In the genomic region with DNA sequence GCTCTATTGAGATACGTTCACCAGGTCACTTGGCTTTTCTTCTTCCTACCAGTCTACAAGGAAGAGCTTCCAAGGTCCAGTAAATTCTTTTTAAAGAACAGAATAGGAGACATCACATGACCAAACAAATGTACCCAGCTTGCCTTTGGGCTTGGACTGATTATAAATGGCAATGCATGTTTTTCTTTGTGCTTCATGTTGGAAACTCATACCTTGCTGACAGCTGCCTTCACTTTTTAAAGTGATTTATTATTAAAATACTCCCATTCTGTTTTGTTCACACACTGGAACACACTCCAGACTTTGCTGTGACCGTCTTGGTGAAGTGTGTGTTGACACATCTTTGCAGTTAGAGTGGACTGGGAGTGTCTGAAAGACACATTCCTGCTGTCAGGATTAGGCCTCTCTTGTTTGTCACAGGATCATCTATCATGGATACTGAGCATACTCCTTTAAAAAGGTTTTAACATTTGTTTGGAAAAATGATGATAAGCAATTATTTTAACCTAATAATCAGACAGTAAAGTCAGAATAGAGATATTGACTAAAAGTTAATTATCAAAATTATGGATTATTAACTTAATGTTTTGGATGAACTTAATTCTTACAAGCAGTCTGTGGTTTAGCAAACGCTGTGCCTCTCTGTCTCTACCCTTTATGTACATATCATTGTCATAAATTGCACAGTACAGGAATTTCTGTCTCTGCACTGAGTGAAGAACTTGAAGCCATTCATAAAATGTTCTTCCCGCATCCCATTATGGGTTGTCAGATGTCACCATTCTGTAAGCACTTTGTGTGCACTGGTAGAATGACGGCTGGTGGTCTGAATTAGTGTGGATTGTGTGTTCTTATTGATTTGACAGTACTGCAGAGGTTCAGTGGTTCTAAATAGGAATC, we compare ENCODE assay signal across 23 mouse cellular contexts. TPM values are rescaled to one million over a fixed set of nuclear protein-coding genes. Genes with fewer than 3 reads are reported as not detected.
DNase-seq lines count a peak whose midpoint lies in the region; ATAC-seq lines count a peak whose summit lies in the region.
"Had no signal": no experiment of that assay in that cellular context is flagged by ENCODE, and none has a peak within 500 bp of the region (broad histone marks: within the 10 kb centered on the region; RNA-seq: fewer than 3 reads in every experiment).

No protein-coding gene starts in this region.

- H3K27ac ChIP-seq in heart, embryonic 16.5 days (ENCODE audit: low read length): peak overlapping the region; percentile 33; the same call in 1 of the 2 replicates
- H3K27ac ChIP-seq in kidney, embryonic 16.5 days (ENCODE audit: low read length): no peak overlapping the region
- H3K27ac ChIP-seq: embryonic facial prominence, embryonic 10.5 days; forebrain, embryonic 10.5 days; hindbrain, embryonic 12.5 days; limb, embryonic 13.5 days; liver, embryonic 12.5 days; neural tube, embryonic 15.5 days; stomach, embryonic 15.5 days had no signal

- ATAC-seq in heart, embryonic 16.5 days (replicated peaks; ENCODE audit: extremely low read depth, insufficient read depth, low FRiP score): peak; percentile 69; the same call in 1 of the 2 replicates
- ATAC-seq in kidney, embryonic 16.5 days (ENCODE audit: low FRiP score, low TSS enrichment): peak; percentile 84; the same call in 1 of the 2 replicates
- ATAC-seq: forebrain, embryonic 16.5 days; liver, embryonic 12.5 days had no signal

- no peaks in the 10 kb centered on the region for H3K9me3 ChIP-seq in heart, embryonic 16.5 days (replicated peaks; ENCODE audit: control insufficient read depth, low read length)
- H3K9me3 ChIP-seq in kidney, embryonic 16.5 days (ENCODE audit: low read length): no peaks in the 10 kb centered on the region
- H3K9me3 ChIP-seq: embryonic facial prominence, embryonic 10.5 days; forebrain, embryonic 10.5 days; hindbrain, embryonic 12.5 days; limb, embryonic 13.5 days; liver, embryonic 12.5 days; neural tube, embryonic 15.5 days; stomach, embryonic 15.5 days had no signal

- peaks cover 5% of the 10 kb centered on the region; the same call in 1 of the 2 replicates for H3K4me1 ChIP-seq in heart, embryonic 16.5 days (ENCODE audit: control insufficient read depth, insufficient read depth, low read length)
- peaks cover 7% of the 10 kb centered on the region; the same call in 1 of the 2 replicates for H3K4me1 ChIP-seq in kidney, embryonic 16.5 days (ENCODE audit: insufficient read depth, low read length)
- H3K4me1 ChIP-seq: forebrain, embryonic 10.5 days; hindbrain, embryonic 12.5 days; liver, embryonic 12.5 days; neural tube, embryonic 15.5 days; stomach, embryonic 15.5 days had no signal

- intact Hi-C loops in heart, postnatal 25 days (cut with DNase I): no loop called here

- H3K36me3 ChIP-seq in heart, embryonic 16.5 days (ENCODE audit: control insufficient read depth, insufficient read depth): no peaks in the 10 kb centered on the region
- peaks cover 2% of the 10 kb centered on the region; the same call in 1 of the 2 replicates for H3K36me3 ChIP-seq in kidney, embryonic 16.5 days (ENCODE audit: insufficient read depth, low read length)

- WGBS in heart, embryonic 16.5 days: 43% methylated on average over 5 of the region's 5 CpGs
- WGBS in kidney, embryonic 16.5 days: 53% methylated on average over 5 of the region's 5 CpGs

- peak; percentile 20 for DNase-seq in embryo, embryonic 10 days (ENCODE audit: low spot score)
- DNase-seq in embryo, embryonic 9.5 days (ENCODE audit: extremely low spot score): no peak
- no peak for DNase-seq in heart, postnatal 25 days (ENCODE audit: low spot score)
- DNase-seq in kidney, adult 8-10 months: no peak
- DNase-seq in adipocyte (ENCODE audit: low spot score): peak; percentile 17
- no peak for DNase-seq in thymus, postnatal 10 days (ENCODE audit: low spot score in 2 of 2)
- DNase-seq: adrenal gland, postnatal 25 days; cerebellum, adult 8-10 months; gastrocnemius, postnatal 14 days; kidney, postnatal 14 days; lung, adult 18-20 months; lung, postnatal 14 days; thymus, postnatal 36 days had no signal

- H3K4me3 ChIP-seq in heart, embryonic 16.5 days (ENCODE audit: low read length): no peak overlapping the region
- H3K4me3 ChIP-seq in kidney, embryonic 16.5 days (ENCODE audit: low read length): no peak overlapping the region
- H3K4me3 ChIP-seq: embryonic facial prominence, embryonic 10.5 days; forebrain, embryonic 10.5 days; hindbrain, embryonic 12.5 days; limb, embryonic 13.5 days; liver, embryonic 12.5 days; neural tube, embryonic 15.5 days; stomach, embryonic 15.5 days had no signal

- no peak overlapping the region for H3K4me2 ChIP-seq in heart, embryonic 16.5 days (ENCODE audit: low read depth, low read length)
- no peak overlapping the region for H3K4me2 ChIP-seq in kidney, embryonic 16.5 days (replicated peaks; ENCODE audit: low read depth, low read length)
- H3K4me2 ChIP-seq: hindbrain, embryonic 12.5 days; limb, embryonic 13.5 days; liver, embryonic 12.5 days; neural tube, embryonic 15.5 days; stomach, embryonic 15.5 days had no signal

- H3K27me3 ChIP-seq in heart, embryonic 16.5 days (ENCODE audit: control insufficient read depth, insufficient read depth, low read length): no peaks in the 10 kb centered on the region
- no peaks in the 10 kb centered on the region for H3K27me3 ChIP-seq in kidney, embryonic 16.5 days (ENCODE audit: insufficient read depth, low read length)
- H3K27me3 ChIP-seq: hindbrain, embryonic 12.5 days; limb, embryonic 13.5 days; liver, embryonic 12.5 days; neural tube, embryonic 15.5 days; stomach, embryonic 15.5 days had no signal

- no peak overlapping the region for H3K9ac ChIP-seq in heart, embryonic 16.5 days (ENCODE audit: low read length)
- no peak overlapping the region for H3K9ac ChIP-seq in kidney, embryonic 16.5 days (replicated peaks; ENCODE audit: low read length)
- H3K9ac ChIP-seq: hindbrain, embryonic 12.5 days; limb, embryonic 13.5 days; liver, embryonic 12.5 days; neural tube, embryonic 15.5 days; stomach, embryonic 15.5 days had no signal

RNA-seq across cellular contexts. Expression of gene Ccdc34, which starts 25.5 kb away (rescaled TPM):
- 26.4 TPM in 2 replicates for polyA plus RNA-seq in heart, embryonic 16.5 days (2015; fragmentation: Nextera tagmentation; extraction: Ambion mirVana)
- 1 to 10 TPM; 5.3 to 6.0 TPM for total RNA-seq in heart, postnatal 25 days (2021)
- 39.5 and 44.9 TPM in 2 replicates for polyA plus RNA-seq in kidney, embryonic 16.5 days (2015; fragmentation: Nextera tagmentation; extraction: Ambion mirVana)

Comparison
In these comparisons a context has a peak if more than half of its experiments do, and no peak if none do; other contexts are left out.
1. DNase-seq: peak in embryo, embryonic 10 days (single experiment) and adipocyte (single experiment); none in embryo, embryonic 9.5 days (single experiment), heart, postnatal 25 days (single experiment), kidney, adult 8-10 months (0 of 2) and thymus, postnatal 10 days (0 of 2).